Mouse (Mus musculus) cerebellum, adult 2 months (tissue): Measurements from ENCODE around the gene Pofut1. TPM values are rescaled to one million over a fixed set of nuclear protein-coding genes. Genes with fewer than 3 reads are reported as not detected.

Experiments
- DNase-seq, 2 experiments: peaks; one replicate each; pipeline ENCODE4 v3.0.0; 2021
- H3K27ac ChIP-seq: fragments of 200-500 bp; 2 replicates; pipeline ENCODE4 v1.5.1; 2012; ENCODE audit warnings: low read length, control low read depth, inconsistent platforms; ENCODE audit not compliant: insufficient read depth
- H3K27me3 ChIP-seq: fragments of 200-500 bp; 2 replicates; pipeline ENCODE4 v1.6.1; 2012; ENCODE audit warnings: inconsistent platforms, mild to moderate bottlenecking, low read length, moderate library complexity; ENCODE audit not compliant: control insufficient read depth, insufficient read depth
- H3K4me1 ChIP-seq: fragments of 200-500 bp; 2 replicates; pipeline ENCODE4 v1.6.1; 2011; ENCODE audit warnings: low read length; ENCODE audit not compliant: control insufficient read depth, insufficient read depth
- H3K4me3 ChIP-seq: fragments of 200-500 bp; replicated peaks from 2 replicates; pipeline ENCODE3; 2011; ENCODE audit warnings: mild to moderate bottlenecking, low read depth, low read length, control low read depth; ENCODE audit not compliant: insufficient read depth
- CTCF ChIP-seq: fragments of 200-500 bp; IDR thresholded peaks from 2 replicates; pipeline ENCODE4 v1.5.1; 2011; ENCODE audit warnings: low read depth, mild to moderate bottlenecking, control low read depth, low read length, moderate library complexity, borderline replicate concordance; ENCODE audit not compliant: insufficient read depth
- POLR2A ChIP-seq: fragments of 200-500 bp; IDR thresholded peaks from 2 replicates; pipeline ENCODE4 v1.6.1; 2011; ENCODE audit warnings: low read length, control low read depth, borderline replicate concordance; ENCODE audit not compliant: insufficient read depth
- WGBS: fragments of 180-500 bp; shearing (Covaris S2); methylation state at CpG from one replicate; pipeline ENCODE4 v1.1.7; 2018; 5-methylcytosine and 5-hydroxymethylcytosine counted together
- polyA plus RNA-seq: library from polyadenylated mRNA; depleted of rRNA; stranded (reverse); fragments of >200 nt; gene quantifications from 2 replicates; pipeline ENCODE4 v1.2.3, GENCODE M21; 2012

Pofut1 gene
- polyA plus RNA-seq, 1 experiment: 19.1 TPM

DNA sequence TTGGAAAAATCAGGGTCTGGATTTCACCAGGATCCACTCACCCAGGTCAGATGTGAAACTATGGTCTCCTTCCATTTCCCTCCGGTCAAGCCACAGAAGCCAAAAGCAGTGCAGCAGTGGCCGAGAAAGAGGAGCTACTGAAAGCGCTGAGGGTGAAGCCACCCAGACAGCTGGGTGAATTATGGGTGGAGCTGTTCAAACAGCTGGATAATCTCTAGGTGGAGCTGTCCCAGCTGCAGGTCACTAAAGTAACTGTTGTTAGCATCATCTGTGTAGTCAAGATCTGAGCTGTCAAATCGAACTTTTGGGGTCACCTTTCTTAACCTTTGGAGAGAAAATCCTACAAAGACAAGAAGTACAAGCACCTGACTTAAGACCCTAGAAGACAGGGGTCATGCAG, 57.1 kb downstream of the Pofut1 start:
- H3K4me1 ChIP-seq: peaks cover 17% of the 10 kb centered on the region
- H3K4me3 ChIP-seq: no peak overlapping the region
- H3K27ac ChIP-seq: no peak overlapping the region
- no peak for DNase-seq
- H3K27me3 ChIP-seq: no peaks in the 10 kb centered on the region
- TF ChIP-seq POLR2A (no peak), CTCF (no peak)
- WGBS: 79% methylated on average over 4 of the region's 4 CpGs

- Histone ChIP-seq H3K27ac (no peak overlapping the region), H3K4me3 (no peak overlapping the region), H3K4me1 (peaks cover 17% of the 10 kb centered on the region), H3K27me3 (no peaks in the 10 kb centered on the region)
- DNase-seq: no peak
- WGBS: 51% methylated on average over 4 of the region's 4 CpGs
- no peak for TF ChIP-seq POLR2A
- TF ChIP-seq CTCF: no peak
Measured at GRCm38 (mm10) chr2:153298863-153299262, 57.5 kb downstream of the Pofut1 start.

GRCm38 (mm10) chr2:153301123-153301522, 59.8 kb downstream of the Pofut1 start:
- 98% methylated on average over 5 of the region's 5 CpGs for WGBS

DNA sequence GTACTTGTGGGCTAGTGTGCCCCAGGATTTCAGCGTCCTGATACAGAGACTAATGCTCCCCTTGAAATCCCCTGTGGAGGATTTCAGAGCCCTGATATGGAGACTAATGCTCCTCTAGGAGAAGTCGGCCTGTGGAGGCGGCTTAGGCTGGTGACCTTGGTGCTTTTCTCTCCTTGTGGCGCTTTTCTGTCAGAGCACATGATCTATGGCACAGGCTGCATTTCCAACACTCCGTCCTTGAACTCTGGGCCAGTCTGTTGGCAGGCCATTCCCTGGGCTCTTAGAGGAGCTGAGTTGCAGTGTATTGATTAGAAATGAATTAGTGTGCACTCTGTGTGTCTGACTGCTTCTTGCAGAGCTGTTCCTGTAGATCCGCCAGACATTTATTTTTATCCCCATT, 63.9 kb downstream of the Pofut1 start:
- WGBS: 82% methylated on average over 6 of the region's 6 CpGs
- Histone ChIP-seq H3K27ac (no peak overlapping the region), H3K4me3 (no peak overlapping the region), H3K27me3 (no peaks in the 10 kb centered on the region), H3K4me1 (peaks cover 4% of the 10 kb centered on the region; the same call in 1 of the 2 replicates)
- no peak for DNase-seq
- TF ChIP-seq CTCF: no peak
- no peak for TF ChIP-seq POLR2A

More at GRCm38 (mm10) chr2:153301123-153301522, 59.8 kb downstream of the Pofut1 start:
- Histone ChIP-seq H3K27me3 (no peaks in the 10 kb centered on the region), H3K4me1 (peaks cover 17% of the 10 kb centered on the region), H3K4me3 (no peak overlapping the region), H3K27ac (no peak overlapping the region)
- no peak for DNase-seq
- TF ChIP-seq POLR2A (no peak), CTCF (no peak)

DNA sequence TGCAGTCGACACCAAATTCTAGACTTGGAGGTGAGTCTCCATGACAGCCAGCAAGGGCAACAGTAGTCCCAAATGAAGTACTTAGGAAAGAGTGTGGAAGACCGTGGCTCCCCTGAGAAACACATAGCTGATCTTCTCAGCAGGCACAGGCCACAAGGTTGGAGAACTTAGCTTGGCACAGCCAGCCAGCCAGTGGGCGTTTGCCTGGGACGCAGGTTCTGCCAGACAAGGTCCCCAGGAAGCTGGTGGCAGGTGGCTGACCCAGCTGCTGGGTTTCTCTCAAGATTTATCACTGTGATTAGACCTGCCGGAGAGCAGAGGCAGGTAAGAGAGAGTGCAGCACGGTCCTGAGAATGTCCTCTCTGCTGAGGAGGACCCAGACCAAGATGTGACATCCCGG, 67.3 kb downstream of the Pofut1 start:
- no peak overlapping the region for H3K27ac ChIP-seq
- H3K27me3 ChIP-seq: no peaks in the 10 kb centered on the region
- no peak for TF ChIP-seq CTCF
- TF ChIP-seq POLR2A: no peak

DNA sequence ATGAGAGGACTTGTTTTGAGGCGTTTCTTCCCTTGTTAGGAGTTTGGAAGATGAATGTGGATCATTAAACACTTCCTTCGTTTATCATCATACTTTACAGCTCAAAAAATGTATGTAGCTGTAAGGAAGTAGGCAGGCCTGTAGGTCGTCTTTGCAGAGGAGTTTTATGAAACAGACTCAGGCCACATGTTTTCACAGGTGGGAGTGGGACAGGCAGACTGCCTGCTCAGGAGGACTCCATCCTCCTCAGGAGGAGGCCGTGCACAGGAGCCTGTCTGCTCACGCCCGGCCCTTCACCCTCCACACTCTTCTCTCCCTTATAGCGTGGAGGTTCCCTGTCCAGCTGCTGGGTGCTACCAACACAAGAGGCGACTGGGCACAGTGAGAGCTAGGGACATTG, 67.8 kb downstream of the Pofut1 start:
- TF ChIP-seq POLR2A: no peak
- no peak for TF ChIP-seq CTCF
- no peaks in the 10 kb centered on the region for H3K27me3 ChIP-seq
- H3K4me3 ChIP-seq: no peak overlapping the region
- DNase-seq: no peak
- H3K4me1 ChIP-seq: peaks cover 4% of the 10 kb centered on the region; the same call in 1 of the 2 replicates
- no peak overlapping the region for H3K27ac ChIP-seq
- WGBS: 53% methylated on average over 8 of the region's 8 CpGs

More for the DNA sequence above, 67.3 kb downstream of the Pofut1 start:
- Histone ChIP-seq H3K4me3 (no peak overlapping the region), H3K4me1 (peaks cover 4% of the 10 kb centered on the region; the same call in 1 of the 2 replicates)
- peak; percentile 40 to 48 for DNase-seq
- WGBS: 24% methylated on average over 7 of the region's 7 CpGs

DNA sequence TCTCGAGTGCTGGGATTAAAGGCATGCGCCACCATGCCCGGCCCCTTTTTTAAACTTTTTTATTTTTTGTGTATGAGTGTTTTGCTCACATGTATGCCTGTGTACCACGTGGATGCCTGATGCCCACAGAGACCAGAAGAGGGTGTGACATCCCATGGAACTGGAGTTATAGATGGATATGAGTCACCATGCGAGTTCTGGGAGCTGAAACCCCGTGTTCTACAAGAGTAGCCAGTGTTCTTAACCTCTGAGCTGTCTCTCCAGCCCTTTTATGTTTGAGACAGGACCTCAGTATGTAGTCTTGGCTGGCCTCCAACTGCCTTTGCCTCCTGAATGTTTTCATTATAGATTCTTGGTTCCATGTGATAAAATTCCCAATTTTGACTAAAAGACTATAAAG, 68.9 kb downstream of the Pofut1 start:
- DNase-seq: no peak
- peaks cover 4% of the 10 kb centered on the region; the same call in 1 of the 2 replicates for H3K4me1 ChIP-seq
- WGBS: 75% methylated on average over 6 of the region's 6 CpGs
- TF ChIP-seq CTCF (no peak), POLR2A (no peak)
- H3K27me3 ChIP-seq: no peaks in the 10 kb centered on the region
- no peak overlapping the region for H3K4me3 ChIP-seq
- H3K27ac ChIP-seq: no peak overlapping the region

- WGBS: 90% methylated on average over 9 of the region's 9 CpGs
- no peaks in the 10 kb centered on the region for H3K27me3 ChIP-seq
- TF ChIP-seq CTCF (no peak), POLR2A (no peak)
Measured at GRCm38 (mm10) chr2:153312884-153313283, 71.6 kb downstream of the Pofut1 start.

More at GRCm38 (mm10) chr2:153312884-153313283, 71.6 kb downstream of the Pofut1 start:
- Histone ChIP-seq H3K4me3 (no peak overlapping the region), H3K4me1 (peaks cover 4% of the 10 kb centered on the region; the same call in 1 of the 2 replicates), H3K27ac (no peak overlapping the region)
- DNase-seq: no peak
